Mouse (Mus musculus) WW6 (cell line): ENCODE data around the gene BC024063.
"Not testable (repeated sequence)": the region's sequence is repeated elsewhere in the genome, so short reads cannot be mapped to it uniquely, and the experiment has no call there.

Experiments
- DNase-seq: peaks from one replicate; pipeline ENCODE4 v3.0.0-alpha.2; 2013; ENCODE audit warnings: low read depth, low spot score

BC024063 gene

GRCm38 (mm10) chr10:82082728-82083621 is at the start of gene BC024063:
Gene BC024063 (plus strand): TSS chr10:82083353.
- peak; percentile 59 for DNase-seq

GRCm38 (mm10) chr10:82042191-82042590 is 41.0 kb upstream of the BC024063 start:
- no peak for DNase-seq

- DNase-seq, result no peak
Measured at GRCm38 (mm10) chr10:82046603-82047002, 36.5 kb upstream of the BC024063 start.

- DNase-seq, result peak; percentile 86
Measured at GRCm38 (mm10) chr10:82047597-82048459, 35.3 kb upstream of the BC024063 start, which contains the start of gene Zfp873. Gene Zfp873 (plus strand): TSS chr10:82048123.

DNA sequence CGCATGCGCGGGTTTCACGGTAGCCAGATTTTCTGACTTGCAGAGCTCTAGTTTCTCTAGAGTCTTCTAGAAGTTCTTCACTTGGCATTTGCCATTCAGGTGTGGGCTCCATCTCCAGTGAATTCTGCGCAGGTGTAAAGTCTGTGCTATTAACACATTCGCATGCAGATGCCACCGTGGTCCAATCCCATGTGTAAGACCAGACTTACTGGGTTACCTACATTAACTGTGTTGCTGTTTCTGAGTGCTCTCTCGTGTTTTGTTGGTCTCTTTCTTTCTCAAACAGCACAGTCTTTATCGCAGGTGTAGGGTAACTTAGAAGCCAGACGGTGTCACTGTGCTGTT is 34.7 kb upstream of the BC024063 start:
- DNase-seq, result not testable (repeated sequence)

DNA sequence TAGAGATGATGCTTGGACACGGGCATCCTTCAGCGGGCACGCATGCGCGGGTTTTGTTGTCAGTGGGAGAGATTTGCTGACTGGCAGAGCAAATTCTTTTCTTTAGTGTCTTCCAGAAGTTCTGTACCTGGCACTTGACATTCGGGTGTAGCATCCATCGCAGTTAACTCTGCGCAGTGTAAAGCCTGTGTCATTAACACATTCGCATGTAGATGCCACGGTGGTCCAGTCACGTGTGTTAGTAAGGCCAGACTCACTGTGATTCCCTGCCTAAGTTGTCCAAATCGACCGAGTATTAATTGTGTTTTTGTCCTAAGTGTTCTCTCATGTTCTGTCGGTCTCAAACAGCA is 444 bp downstream of the BC024063 start:
- not testable (repeated sequence) for DNase-seq

DNA sequence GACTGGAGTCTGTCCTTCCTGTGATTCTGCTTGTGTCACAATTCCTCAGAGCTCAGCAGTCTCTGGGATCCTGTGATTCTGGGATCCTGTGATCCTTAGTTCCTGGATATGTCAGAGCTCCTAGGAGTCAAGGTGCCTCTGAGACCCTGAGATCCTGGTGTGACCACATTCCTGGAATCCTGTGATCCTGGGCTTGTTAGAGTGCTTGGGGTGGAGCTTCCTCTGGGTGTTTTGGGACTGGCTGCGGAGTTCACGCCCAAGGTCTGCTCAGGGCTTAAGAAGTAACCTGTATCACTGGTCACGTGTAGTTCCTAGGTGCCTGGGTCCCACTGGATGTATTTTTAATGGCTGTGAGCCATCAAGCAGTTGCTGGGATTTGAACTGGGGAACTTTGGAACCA is 34.1 kb downstream of the BC024063 start:
- no peak for DNase-seq

DNA sequence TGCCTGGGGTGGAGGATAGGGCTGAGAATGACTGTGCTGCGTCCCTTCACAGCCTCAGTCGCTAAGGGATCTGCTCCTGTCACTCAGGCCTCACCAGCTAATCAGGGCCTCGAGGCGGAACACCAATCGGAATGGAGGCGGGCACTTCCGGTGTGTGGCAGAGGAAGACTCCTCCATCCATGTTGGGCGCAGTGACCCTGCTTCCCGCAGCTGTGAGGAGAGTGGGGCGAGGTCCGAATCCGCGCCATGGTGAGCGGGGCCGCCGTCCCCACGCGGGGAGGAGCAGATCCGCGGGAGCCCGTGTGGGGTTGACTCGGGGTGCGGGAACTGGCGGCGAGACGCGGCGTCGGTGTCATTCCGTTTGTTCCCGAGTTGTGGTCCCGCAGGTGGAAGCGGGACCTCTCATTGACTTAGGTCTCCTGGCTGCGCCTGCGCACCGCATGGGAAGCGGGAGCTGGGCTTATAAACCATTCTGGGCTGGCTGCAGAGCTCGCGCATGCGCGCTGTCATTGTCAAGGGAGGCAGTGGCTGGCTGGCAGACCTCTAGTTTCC is 44.8 kb downstream of the BC024063 start, which contains the start of gene AU041133:
Gene AU041133, plus strand, starts transcription at position 164 of the 552 bp plus-strand sequence.
- peak; percentile 85 for DNase-seq

DNA sequence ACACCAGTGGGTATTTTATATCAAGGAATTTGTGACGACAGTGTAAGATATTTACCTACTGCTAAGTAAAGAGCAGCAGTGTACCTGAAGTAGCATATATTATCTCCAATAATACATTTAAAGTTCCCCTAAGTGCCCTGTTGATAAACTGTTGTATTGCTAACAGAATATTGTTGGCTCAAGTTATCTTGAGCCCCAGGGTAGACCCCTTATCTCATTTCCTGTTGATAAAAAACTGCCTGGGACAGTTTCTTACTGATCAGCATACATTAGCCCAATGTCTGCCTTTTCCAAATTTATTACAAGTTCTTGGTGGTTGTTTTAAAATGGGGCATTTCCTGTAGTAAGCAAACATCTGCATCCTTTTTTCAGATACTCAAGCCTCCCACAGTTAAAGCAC is 62.1 kb downstream of the BC024063 start:
- no peak for DNase-seq

- DNase-seq, result no peak
Measured at GRCm38 (mm10) chr10:82147571-82147970, 64.4 kb downstream of the BC024063 start.
